Mouse (Mus musculus): Measurements from ENCODE around the gene Gm1140.
"Not testable (repeated sequence)": the region's sequence is repeated elsewhere in the genome, so short reads cannot be mapped to it uniquely, and the experiment has no call there.

Gene Gm1140

DNA sequence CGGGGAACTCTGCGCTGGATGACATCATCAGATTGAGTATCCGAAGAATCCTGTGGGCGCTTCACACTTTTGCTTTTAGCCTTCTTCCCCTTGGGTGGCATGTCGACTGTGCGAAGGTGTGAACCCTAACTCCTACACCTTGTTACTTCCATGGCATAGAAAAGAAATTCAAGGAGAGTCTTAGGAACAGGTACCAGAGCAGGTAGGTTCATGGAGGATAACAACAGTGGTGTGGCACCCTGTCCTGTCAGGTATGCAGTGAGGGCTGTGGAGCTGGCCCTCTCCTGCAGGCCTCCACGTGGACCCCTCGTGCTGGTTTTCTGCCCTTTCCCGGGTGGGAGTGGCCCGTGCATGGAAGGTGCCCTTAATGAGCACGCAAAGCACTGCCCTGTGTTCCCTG is at the start of gene Gm1140:
TSS of gene Gm1140 (minus strand) at position 101 of the 400 bp plus-strand sequence.
- DNase-seq, result not testable (repeated sequence)

DNA sequence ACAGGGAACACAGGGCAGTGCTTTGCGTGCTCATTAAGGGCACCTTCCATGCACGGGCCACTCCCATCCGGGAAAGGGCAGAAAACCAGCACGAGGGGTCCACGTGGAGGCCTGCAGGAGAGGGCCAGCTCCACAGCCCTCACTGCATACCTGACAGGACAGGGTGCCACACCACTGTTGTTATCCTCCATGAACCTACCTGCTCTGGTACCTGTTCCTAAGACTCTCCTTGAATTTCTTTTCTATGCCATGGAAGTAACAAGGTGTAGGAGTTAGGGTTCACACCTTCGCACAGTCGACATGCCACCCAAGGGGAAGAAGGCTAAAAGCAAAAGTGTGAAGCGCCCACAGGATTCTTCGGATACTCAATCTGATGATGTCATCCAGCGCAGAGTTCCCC is 2.0 kb upstream of the Gm1140 start, which contains the start of gene Gm14692:
TSS of gene Gm14692 (plus strand) at position 301 of the 400 bp plus-strand sequence.
- DNase-seq, result not testable (repeated sequence)

Measured in kidney, postnatal 14 days (tissue).